Mouse (Mus musculus): ENCODE results near the gene Vps13d. TPM values are rescaled to one million over a fixed set of nuclear protein-coding genes. Genes with fewer than 3 reads are reported as not detected.

Gene Vps13d
- total RNA-seq, 2 experiments from 2014 or later = 43.3 to 45.1 TPM

GRCm38 (mm10) chr4:145155956-145156355 is 38.8 kb downstream of the Vps13d start:
- peak in 1 of 2 experiments; percentile 31 for DNase-seq (ENCODE audit: low spot score in 2 of 2)

GRCm38 (mm10) chr4:145151103-145151486 is 43.7 kb downstream of the Vps13d start:
- no peak for DNase-seq (ENCODE audit: low spot score in 2 of 2)

- no peak for DNase-seq (ENCODE audit: low spot score in 2 of 2)
These were observed 44.3 kb downstream of the Vps13d start for GRCm38 (mm10) chr4:145150345-145151102.

- no peak for DNase-seq (ENCODE audit: low spot score in 2 of 2)
These were observed 47.5 kb downstream of the Vps13d start for GRCm38 (mm10) chr4:145147006-145147961.

- DNase-seq (ENCODE audit: low spot score in 2 of 2) = no peak
These were observed 51.3 kb downstream of the Vps13d start for GRCm38 (mm10) chr4:145143533-145143932.

- DNase-seq (ENCODE audit: low spot score in 2 of 2) = no peak
These were observed 58.1 kb downstream of the Vps13d start for GRCm38 (mm10) chr4:145136705-145137104.

GRCm38 (mm10) chr4:145135473-145135872 is 59.3 kb downstream of the Vps13d start:
- DNase-seq (ENCODE audit: low spot score in 2 of 2) = no peak

GRCm38 (mm10) chr4:145130772-145131171 is 64.0 kb downstream of the Vps13d start:
- DNase-seq (ENCODE audit: low spot score in 2 of 2) = no peak

GRCm38 (mm10) chr4:145129956-145130548 is 64.8 kb downstream of the Vps13d start:
- peak in 1 of 2 experiments; percentile 38 for DNase-seq (ENCODE audit: low spot score in 2 of 2)

- no peak for DNase-seq (ENCODE audit: low spot score in 2 of 2)
These were observed 69.2 kb downstream of the Vps13d start for GRCm38 (mm10) chr4:145125463-145126220.

GRCm38 (mm10) chr4:145124419-145124818 is 70.4 kb downstream of the Vps13d start:
- DNase-seq (ENCODE audit: low spot score in 2 of 2) = no peak

GRCm38 (mm10) chr4:145111641-145112040 is 83.2 kb downstream of the Vps13d start:
- no peak for DNase-seq (ENCODE audit: low spot score in 2 of 2)

- DNase-seq (ENCODE audit: low spot score in 2 of 2) = no peak
These were observed 84.1 kb downstream of the Vps13d start for GRCm38 (mm10) chr4:145110736-145111135.

- DNase-seq (ENCODE audit: low spot score in 2 of 2) = no peak
These were observed 88.0 kb downstream of the Vps13d start for GRCm38 (mm10) chr4:145106796-145107195.

GRCm38 (mm10) chr4:145105319-145105718 is 89.5 kb downstream of the Vps13d start:
- DNase-seq (ENCODE audit: low spot score in 2 of 2) = no peak

- no peak for DNase-seq (ENCODE audit: low spot score in 2 of 2)
These were observed 89.9 kb downstream of the Vps13d start for GRCm38 (mm10) chr4:145104917-145105316.

GRCm38 (mm10) chr4:145103617-145104016 is 91.2 kb downstream of the Vps13d start:
- DNase-seq (ENCODE audit: low spot score in 2 of 2) = no peak

- DNase-seq (ENCODE audit: low spot score in 2 of 2) = no peak
These were observed 92.7 kb downstream of the Vps13d start for GRCm38 (mm10) chr4:145101823-145102718.

GRCm38 (mm10) chr4:145099853-145100252 is 95.0 kb downstream of the Vps13d start:
- no peak for DNase-seq (ENCODE audit: low spot score in 2 of 2)

GRCm38 (mm10) chr4:145099344-145099743 is 95.5 kb downstream of the Vps13d start:
- no peak for DNase-seq (ENCODE audit: low spot score in 2 of 2)
